Mouse (Mus musculus) left cerebral cortex, adult 2 months (tissue): Measurements from ENCODE around the gene Zfp646. TPM values are rescaled to one million over a fixed set of nuclear protein-coding genes. Genes with fewer than 3 reads are reported as not detected.
"Not testable (repeated sequence)": the region's sequence is repeated elsewhere in the genome, so short reads cannot be mapped to it uniquely, and the experiment has no call there.

Experiments
- DNase-seq, 2 experiments: peaks; one replicate each; pipeline ENCODE4 v3.0.0; 2021 to 2022; ENCODE audit warnings: low spot score in 2 of 2, mixed read lengths in 1 of 2; ENCODE audit errors: extremely low spot score in 1 of 2
- H3K27ac ChIP-seq: fragments of 200-600 bp; 2 replicates; pipeline ENCODE4 v1.8.1; 2022
- H3K4me3 ChIP-seq: fragments of 200-600 bp; 2 replicates; pipeline ENCODE4 v1.8.1; 2022
- CTCF ChIP-seq: fragments of 200-600 bp; IDR thresholded peaks from 2 replicates; pipeline ENCODE4 v1.8.1; 2022; ENCODE audit warnings: antibody characterized with exemption, mild to moderate bottlenecking, moderate library complexity
- intact Hi-C: fragments of 180-260 bp; cut with DNase I; formaldehyde crosslinking; loops from one replicate; pipeline ENCODE4 v1.15.1; 2025
- long read RNA-seq, 2 experiments: library from polyadenylated mRNA; stranded (forward); transcript quantifications; one replicate each; pipeline ENCODE4 v2.0.0; 2021; ENCODE audit warnings: borderline mapping rate in 2 of 2
- total RNA-seq, 2 experiments: library from RNA; stranded (reverse); gene quantifications; 2 replicates each; pipeline ENCODE4 v1.2.3; 2021

Gene Zfp646
- 10 to 100 TPM; 34.2 to 34.6 TPM for total RNA-seq
- long read RNA-seq, experiment 1, full-length matches to known transcripts, result 6 of 12 reads
- long read RNA-seq, experiment 1, partial matches to known transcripts, result 3 of 12 reads
- long read RNA-seq, experiment 1, other reads (novel, unspliced or antisense), result 3 of 12 reads
- long read RNA-seq, experiment 2, full-length matches to known transcripts, result 5 of 17 reads
- long read RNA-seq, experiment 2, partial matches to known transcripts, result 2 of 17 reads
- long read RNA-seq, experiment 2, other reads (novel, unspliced or antisense), result 10 of 17 reads

DNA sequence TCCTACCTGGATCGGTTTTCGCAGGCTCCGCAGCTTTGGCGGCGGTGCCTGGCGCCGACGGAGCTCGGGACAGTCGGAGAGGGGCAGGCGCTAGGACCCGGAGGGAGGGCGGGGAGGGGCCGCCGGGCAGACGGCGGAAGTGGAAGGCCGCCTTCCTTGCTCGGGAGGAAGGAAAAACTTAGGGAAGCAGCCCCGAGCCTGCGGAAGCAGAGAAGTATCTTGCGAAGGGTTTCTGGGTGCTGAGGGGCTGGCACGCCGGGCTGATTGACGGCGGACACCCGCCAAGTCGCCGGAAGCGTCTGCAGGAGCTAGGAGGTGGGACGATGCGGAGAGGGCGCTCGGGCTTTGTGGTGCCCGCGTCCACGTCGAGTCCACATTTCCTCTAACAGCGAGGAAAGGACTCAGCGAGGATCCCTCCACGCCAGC, at the start of gene Zfp646:
TSS of gene Zfp646 (plus strand) at position 181 of the 426 bp plus-strand sequence.
- TF ChIP-seq CTCF, result no peak
- intact Hi-C loops, result loop anchor here (2.0 to 5.0 kb wide), 2 partner anchors 37 to 54 kb away; partner anchors contain the start of genes Kat8, Stx1b and Stx4a
- H3K4me3 ChIP-seq, result peak within 1 kb of the TSS; percentile 68
- peak; percentile 71 to 74 for DNase-seq
- H3K27ac ChIP-seq, result peak within 1 kb of the TSS; percentile 99

- DNase-seq, result no peak
- H3K4me3 ChIP-seq, result no peak overlapping the region
- TF ChIP-seq CTCF, result no peak
- intact Hi-C loops, result no loop called here
- H3K27ac ChIP-seq, result no peak overlapping the region
Observed at GRCm38 (mm10) chr7:127835550-127835949, 40.5 kb upstream of the Zfp646 start.

DNA sequence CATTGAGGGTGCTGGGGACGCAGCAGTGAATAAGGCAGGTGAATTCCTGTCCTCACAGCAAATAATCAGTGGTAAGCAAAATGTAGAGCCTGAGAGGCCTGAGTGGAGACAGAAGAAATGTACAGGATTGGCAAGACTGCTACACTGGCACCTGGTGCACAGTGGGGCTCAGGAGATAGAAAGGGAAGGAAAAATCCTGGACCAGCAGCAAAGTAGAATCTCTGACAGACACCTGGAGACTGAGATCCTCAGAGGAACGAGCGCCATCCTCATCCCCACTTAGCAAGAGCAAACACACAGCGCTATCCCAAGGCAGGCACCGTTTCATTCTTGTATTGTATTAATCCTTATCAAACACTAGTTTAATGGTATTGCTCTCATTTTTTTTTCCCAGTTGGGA, 38.5 kb upstream of the Zfp646 start:
- Histone ChIP-seq H3K4me3 (no peak overlapping the region), H3K27ac (no peak overlapping the region)
- no peak for DNase-seq
- TF ChIP-seq CTCF, result no peak
- intact Hi-C loops, result no loop called here

DNA sequence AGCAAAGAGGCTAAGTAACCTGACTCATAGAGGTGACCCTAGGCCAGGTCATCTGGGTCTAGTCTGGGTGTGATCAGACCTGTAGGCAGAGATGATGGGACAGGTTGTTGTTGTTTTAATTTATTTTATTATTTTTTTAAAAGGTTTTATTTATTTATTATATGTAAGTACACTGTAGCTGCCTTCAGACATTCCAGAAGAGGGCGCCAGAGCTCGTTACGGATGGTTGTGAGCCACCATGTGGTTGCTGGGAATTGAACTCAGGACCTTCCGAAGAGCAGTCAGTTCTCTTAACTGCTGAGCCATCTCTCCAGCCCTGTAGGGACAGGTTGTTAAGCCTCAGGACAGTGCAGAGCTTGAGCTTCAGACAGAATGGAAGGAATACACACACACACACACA, 38.1 kb upstream of the Zfp646 start:
- H3K27ac ChIP-seq, intact Hi-C loops, H3K4me3 ChIP-seq, DNase-seq: not testable (repeated sequence)
- TF ChIP-seq CTCF, result peak; percentile 5; the same call in 1 of the 2 replicates

GRCm38 (mm10) chr7:127840031-127840430, 36.0 kb upstream of the Zfp646 start:
- H3K4me3 ChIP-seq, DNase-seq: not testable (repeated sequence)
- H3K27ac ChIP-seq, result peak overlapping the region; percentile 97
- peak; percentile 16 for TF ChIP-seq CTCF
- intact Hi-C loops, result loop anchor here (2.0 kb wide), 1 partner anchor 63 kb away; the partner anchor contains the start of gene Setd1a

GRCm38 (mm10) chr7:127840886-127841285, 35.1 kb upstream of the Zfp646 start:
- Histone ChIP-seq H3K27ac (peak overlapping the region; percentile 97), H3K4me3 (peak overlapping the region; percentile 67)
- intact Hi-C loops, result loop anchor here (1.0 to 2.0 kb wide), 4 partner anchors 17 to 64 kb away; partner anchors contain the start of genes Setd1a, Stx1b and Stx4a
- TF ChIP-seq CTCF, result no peak
- DNase-seq, result peak; percentile 79 to 81

- Histone ChIP-seq H3K27ac (peak overlapping the region; percentile 97), H3K4me3 (peak overlapping the region; percentile 67)
- DNase-seq, result peak; percentile 96
- no peak for TF ChIP-seq CTCF
- intact Hi-C loops, result loop anchor here (1.0 to 2.0 kb wide), 4 partner anchors 17 to 65 kb away; partner anchors contain the start of genes Setd1a, Stx1b and Stx4a
Observed at GRCm38 (mm10) chr7:127841340-127842000, 34.6 kb upstream of the Zfp646 start.

- TF ChIP-seq CTCF, result no peak
- intact Hi-C loops, result no loop called here
- peak overlapping the region; percentile 97 for H3K27ac ChIP-seq
- peak; percentile 66 to 72 for DNase-seq
- H3K4me3 ChIP-seq, result peak overlapping the region; percentile 67
Observed at GRCm38 (mm10) chr7:127842001-127842718, 33.9 kb upstream of the Zfp646 start.

- no peak for DNase-seq
- intact Hi-C loops, result no loop called here
- no peak for TF ChIP-seq CTCF
Observed at GRCm38 (mm10) chr7:127849973-127850875, 25.8 kb upstream of the Zfp646 start.

DNA sequence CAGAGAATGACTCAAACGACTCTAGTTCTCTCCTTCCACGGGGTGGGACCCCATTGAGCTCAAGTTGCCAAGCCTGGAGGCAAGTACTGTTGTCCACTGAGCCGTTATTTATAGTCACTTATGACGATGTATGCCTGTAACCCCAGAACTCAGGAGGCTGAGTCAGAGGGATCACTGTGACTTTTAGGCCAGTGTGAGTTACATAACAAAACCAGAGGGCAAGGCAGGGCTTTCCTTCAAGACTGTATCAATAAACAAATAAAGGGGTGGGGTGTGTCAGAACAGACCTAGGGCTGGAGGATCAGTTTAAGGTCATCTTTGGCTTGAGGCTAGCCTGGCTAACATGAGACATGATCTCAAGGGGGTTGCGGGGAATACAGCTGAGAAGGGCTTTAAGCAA, 25.1 kb upstream of the Zfp646 start:
- Histone ChIP-seq H3K4me3 (no peak overlapping the region), H3K27ac (no peak overlapping the region)
- no peak for DNase-seq
- intact Hi-C loops, result no loop called here
- TF ChIP-seq CTCF, result no peak

More at GRCm38 (mm10) chr7:127849973-127850875, 25.8 kb upstream of the Zfp646 start:
- H3K4me3 ChIP-seq, result no peak overlapping the region
- H3K27ac ChIP-seq, result no peak overlapping the region

DNA sequence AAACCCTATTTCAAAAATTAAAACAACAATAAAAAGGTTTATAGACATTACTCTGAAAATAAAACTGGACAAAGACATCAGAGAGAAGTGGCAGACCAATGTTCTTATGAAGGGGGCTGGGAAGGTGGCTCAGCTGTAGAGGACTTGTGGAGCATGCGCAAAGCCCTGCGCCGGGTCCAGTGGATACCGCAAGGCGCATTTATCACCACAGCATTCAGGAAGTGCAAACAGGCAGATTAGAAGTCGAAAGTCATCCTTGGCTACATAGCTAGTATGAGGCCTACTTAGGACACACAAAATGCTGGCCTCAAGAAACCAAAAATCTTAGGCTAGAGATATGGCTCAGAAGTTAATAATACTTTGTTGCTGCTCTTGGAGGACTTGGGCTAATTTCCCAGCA, 17.8 kb upstream of the Zfp646 start:
- Histone ChIP-seq H3K4me3 (no peak overlapping the region), H3K27ac (no peak overlapping the region)
- DNase-seq, result no peak
- intact Hi-C loops, result no loop called here
- no peak for TF ChIP-seq CTCF
